ENCODE assay signal across 34 mouse cellular contexts in the genomic region with DNA sequence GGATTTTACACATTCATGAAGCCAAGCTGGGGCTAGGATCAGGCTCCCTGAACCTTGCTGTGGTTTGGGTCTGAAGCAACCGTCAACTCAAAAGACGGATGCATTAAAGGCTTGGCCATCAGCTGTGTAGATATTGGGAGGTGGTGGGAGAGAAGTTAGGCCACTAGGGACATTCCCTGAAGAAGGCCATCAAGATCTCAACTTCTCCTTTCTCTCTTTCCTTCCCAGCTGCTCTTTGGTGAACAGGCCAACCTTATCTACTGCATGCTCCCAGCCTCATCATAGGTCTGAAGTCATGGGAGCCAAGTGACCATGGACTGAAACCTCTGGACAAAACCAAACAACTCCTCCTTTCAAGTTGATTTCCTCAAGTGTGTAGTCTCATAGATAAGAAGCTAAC.
"Had no signal": no experiment of that assay in that cellular context is flagged by ENCODE, and none has a peak within 500 bp of the region (broad histone marks: within the 10 kb centered on the region; RNA-seq: fewer than 3 reads in every experiment).

No protein-coding gene starts in this region.

- H3K27ac ChIP-seq: heart, embryonic 13.5 days; heart, embryonic 15.5 days; hindbrain, embryonic 10.5 days; hindbrain, embryonic 12.5 days; hindbrain, embryonic 13.5 days; hindbrain, embryonic 14.5 days; hindbrain, embryonic 15.5 days; hindbrain, postnatal 0 days; intestine, embryonic 15.5 days; kidney, embryonic 15.5 days; kidney, postnatal 0 days; layer of hippocampus, adult 2 months; left cerebral cortex, adult 2 months had no signal

- H3K4me3 ChIP-seq: heart, embryonic 12.5 days; heart, embryonic 13.5 days; heart, embryonic 15.5 days; hindbrain, embryonic 10.5 days; hindbrain, embryonic 12.5 days; hindbrain, embryonic 13.5 days; hindbrain, embryonic 15.5 days; intestine, embryonic 15.5 days; kidney, embryonic 15.5 days; layer of hippocampus, adult 2 months; left cerebral cortex, adult 2 months had no signal

- ATAC-seq: hindbrain, embryonic 16.5 days; hindbrain, postnatal 0 days; inflammation-experienced regulatory T-cells, adult 6 months; intestine, embryonic 15.5 days; intestine, embryonic 16.5 days; intestine, postnatal 0 days had no signal

- DNase-seq: heart, postnatal 10 days; heart, postnatal 14 days; heart, postnatal 36 days; heart, postnatal 4 days; kidney, adult 11 months; kidney, adult 18-20 months; kidney, adult 2 months; kidney, adult 8-10 months; kidney, adult 9 months; kidney, postnatal 10 days; kidney, postnatal 14 days; kidney, postnatal 25 days; kidney, postnatal 36 days; kidney, postnatal 4 days; layer of hippocampus, adult 9-11 months; layer of hippocampus, postnatal 36 days had no signal
